Mouse (Mus musculus): ENCODE measurements around the gene Zfp444. TPM values are rescaled to one million over a fixed set of nuclear protein-coding genes. Genes with fewer than 3 reads are reported as not detected.

Gene Zfp444
- 12.8 and 12.9 TPM in 2 replicates for total RNA-seq (2017)

DNA sequence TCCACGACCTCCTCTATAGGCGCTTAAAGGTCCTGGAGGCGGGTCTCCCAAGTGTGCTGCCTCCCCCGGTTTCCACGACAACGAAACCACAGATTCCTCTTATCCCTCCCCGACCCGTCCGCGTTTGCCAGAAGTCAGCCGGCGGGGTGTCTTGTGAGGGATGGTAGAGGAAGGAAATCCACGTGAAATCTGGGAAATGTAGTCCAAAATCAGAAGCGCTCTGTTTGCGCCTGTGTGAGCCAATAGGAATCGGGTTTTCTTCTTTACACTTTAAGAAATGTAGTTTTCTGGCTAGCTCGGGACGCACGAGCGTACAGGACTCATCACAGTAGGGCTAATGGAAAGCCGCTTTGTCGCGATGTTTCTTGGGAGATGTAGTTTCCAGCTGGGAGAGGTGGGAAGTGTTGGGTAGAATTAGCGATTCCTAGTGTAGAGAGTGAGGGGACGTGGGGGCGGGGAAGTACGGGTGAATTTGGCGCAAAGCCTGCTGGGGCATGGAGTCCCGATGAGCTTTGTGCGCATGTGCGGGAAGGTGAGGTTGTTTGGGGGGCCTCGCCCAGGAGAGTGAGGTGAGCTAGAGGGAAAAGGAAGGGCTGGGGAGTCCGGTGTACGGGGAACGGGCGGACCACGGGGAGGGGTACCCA lies at the start of gene Zfp444:
Gene Zfp444 (plus strand): TSS at position 221 of the 644 bp plus-strand sequence.
- ATAC-seq (replicated peaks in 1 of 2; ENCODE audit: insufficient read depth in 1 of 2, low FRiP score in 2 of 2, low TSS enrichment in 1 of 2, low read depth in 1 of 2, poor library complexity in 2 of 2, severe bottlenecking in 2 of 2), result peak; percentile 87 to 88

DNA sequence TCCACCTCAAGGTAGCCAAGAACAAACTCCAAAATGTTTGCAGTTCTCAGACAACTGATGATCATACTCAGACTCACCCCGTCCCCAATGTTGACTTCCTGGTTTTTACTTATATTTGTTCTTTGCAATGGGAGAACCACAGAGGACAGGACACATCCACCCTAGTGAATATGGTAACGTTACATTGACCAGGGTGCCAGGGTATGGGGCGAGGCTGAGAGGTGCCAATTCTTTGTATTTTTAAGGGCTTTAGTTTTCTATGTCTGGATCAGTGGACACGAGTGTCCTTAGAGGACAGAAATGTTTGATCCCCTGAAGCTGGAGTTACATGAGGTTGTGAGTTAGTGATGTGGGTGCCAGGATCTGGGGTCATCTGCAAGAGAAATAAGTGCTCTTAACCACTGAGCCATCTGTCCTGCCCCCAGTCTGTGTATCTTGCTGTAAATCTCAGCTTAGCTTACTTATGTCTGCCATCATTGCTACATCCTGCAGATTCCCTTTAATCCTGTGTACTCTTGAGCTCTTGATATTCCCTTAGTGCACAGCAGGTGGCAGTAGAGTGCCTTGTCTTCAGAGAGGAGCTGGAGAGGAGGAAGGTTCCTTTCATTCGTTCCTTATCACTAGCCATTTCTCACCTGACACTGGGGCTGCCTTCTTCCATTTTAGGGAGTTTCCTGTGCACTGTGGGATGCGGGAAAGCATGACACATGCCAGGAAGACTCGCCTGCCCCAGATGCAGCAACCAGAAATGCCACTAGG lies 45.2 kb upstream of the Zfp444 start:
- ATAC-seq (replicated peaks in 1 of 2; ENCODE audit: insufficient read depth in 1 of 2, low FRiP score in 2 of 2, low TSS enrichment in 1 of 2, low read depth in 1 of 2, poor library complexity in 2 of 2, severe bottlenecking in 2 of 2), result peak; percentile 87 to 92

DNA sequence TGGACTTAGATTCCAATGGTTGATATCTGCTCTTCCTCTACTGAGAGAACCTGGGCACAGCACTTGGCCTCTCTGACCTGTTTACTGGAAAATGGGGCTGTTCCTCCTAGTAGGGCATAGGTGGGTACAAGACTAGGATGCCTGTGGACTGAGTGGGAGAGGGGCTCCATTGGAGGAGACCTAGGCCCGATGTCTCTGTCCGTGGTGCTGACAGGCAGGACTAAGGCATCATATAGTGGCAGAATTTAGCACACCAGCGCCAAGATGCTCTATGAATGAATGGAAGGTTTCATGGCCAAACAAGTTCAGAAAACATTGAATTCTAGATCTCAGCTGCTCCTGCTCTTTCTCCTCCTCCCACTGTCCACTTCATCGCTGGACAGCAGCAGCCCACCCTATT lies 41.7 kb upstream of the Zfp444 start:
- ATAC-seq (replicated peaks in 1 of 2; ENCODE audit: insufficient read depth in 1 of 2, low FRiP score in 2 of 2, low TSS enrichment in 1 of 2, low read depth in 1 of 2, poor library complexity in 2 of 2, severe bottlenecking in 2 of 2), result no peak

DNA sequence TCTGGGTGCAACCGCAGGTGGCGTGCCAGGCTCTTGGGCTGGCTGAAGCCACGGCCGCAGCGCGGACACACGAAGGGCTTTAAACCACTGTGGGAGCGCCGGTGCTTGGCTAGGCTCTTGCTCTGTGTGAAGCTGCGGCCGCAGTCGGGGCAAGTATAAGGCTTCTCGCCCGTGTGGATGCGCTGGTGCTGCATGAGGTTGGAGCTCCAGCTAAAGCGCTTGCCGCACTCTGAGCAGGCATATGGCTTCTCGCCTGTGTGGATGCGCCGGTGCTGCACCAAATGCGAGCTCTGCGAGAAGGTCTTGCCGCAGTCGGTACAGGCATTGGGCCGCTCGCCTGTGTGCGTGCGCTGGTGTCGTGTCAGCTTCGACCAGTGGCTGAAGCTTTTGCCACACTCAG lies 39.4 kb upstream of the Zfp444 start:
- no peak for ATAC-seq (replicated peaks in 1 of 2; ENCODE audit: insufficient read depth in 1 of 2, low FRiP score in 2 of 2, low TSS enrichment in 1 of 2, low read depth in 1 of 2, poor library complexity in 2 of 2, severe bottlenecking in 2 of 2)

DNA sequence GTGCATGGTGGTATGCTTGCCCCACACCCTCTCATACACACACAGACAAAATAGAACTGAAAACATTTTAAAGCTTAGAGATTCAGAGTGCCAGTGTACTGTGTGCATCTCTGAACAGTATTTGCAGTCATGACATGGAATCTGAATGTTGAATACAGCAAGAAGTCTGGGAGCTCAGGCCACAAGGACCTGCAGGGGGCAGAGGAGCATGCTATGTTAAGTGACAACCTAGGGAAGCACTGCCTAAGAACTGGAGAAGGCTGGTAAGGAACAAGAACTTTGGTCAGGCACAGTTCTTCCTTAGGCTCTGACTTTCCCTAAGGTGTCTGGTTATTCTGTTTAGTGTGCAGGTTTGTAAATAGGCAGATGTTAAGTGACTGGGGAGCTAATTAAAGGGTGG lies 35.5 kb upstream of the Zfp444 start:
- no peak for ATAC-seq (replicated peaks in 1 of 2; ENCODE audit: insufficient read depth in 1 of 2, low FRiP score in 2 of 2, low TSS enrichment in 1 of 2, low read depth in 1 of 2, poor library complexity in 2 of 2, severe bottlenecking in 2 of 2)

DNA sequence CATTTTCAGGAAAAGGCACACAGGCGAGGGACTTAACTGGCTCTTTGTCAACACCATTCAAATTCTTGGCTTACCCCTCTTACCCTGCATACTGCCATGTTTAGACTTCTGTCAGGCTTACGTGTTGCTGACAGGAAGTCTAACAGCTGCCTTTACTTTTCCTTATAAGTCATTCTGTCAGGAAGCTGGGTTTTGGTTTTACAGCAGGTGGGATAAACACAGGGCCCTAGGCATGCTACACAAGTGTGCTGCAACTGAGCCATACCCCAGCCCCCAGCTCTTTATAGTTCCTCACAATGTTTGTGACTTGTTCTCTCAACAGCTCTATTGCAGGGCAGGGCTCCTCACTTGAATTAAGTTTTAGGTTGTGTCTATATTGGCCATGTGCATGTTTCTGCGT lies 32.7 kb upstream of the Zfp444 start:
- no peak for ATAC-seq (replicated peaks in 1 of 2; ENCODE audit: insufficient read depth in 1 of 2, low FRiP score in 2 of 2, low TSS enrichment in 1 of 2, low read depth in 1 of 2, poor library complexity in 2 of 2, severe bottlenecking in 2 of 2)

DNA sequence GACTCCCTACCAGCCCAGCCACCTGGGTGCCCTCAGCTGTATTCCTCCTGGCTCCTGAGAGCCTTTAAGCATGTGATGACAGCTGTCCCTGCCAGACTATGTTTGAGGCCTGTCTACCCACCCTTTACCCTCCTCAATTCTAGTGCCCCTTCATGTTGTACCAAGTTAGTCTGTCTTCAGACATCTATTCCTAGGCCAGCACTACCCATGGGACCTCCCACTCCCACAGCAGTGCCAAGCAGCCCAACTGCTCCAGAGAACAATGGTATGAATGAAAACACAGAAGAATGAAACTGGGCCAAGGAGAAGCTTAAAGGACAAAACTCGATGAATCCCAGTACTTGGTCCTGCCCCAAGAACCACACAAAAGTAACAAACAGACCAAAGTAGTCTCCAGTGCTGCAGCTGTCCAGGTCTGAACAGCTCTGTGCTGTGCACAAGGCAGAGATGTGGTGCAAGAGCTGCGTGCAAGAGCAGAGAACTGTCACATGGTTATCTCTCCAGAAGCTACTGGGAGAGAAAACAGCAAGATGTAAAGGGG lies 28.0 kb upstream of the Zfp444 start:
- no peak; a peak in 1 of 4 replicates for ATAC-seq (replicated peaks in 1 of 2; ENCODE audit: insufficient read depth in 1 of 2, low FRiP score in 2 of 2, low TSS enrichment in 1 of 2, low read depth in 1 of 2, poor library complexity in 2 of 2, severe bottlenecking in 2 of 2)

DNA sequence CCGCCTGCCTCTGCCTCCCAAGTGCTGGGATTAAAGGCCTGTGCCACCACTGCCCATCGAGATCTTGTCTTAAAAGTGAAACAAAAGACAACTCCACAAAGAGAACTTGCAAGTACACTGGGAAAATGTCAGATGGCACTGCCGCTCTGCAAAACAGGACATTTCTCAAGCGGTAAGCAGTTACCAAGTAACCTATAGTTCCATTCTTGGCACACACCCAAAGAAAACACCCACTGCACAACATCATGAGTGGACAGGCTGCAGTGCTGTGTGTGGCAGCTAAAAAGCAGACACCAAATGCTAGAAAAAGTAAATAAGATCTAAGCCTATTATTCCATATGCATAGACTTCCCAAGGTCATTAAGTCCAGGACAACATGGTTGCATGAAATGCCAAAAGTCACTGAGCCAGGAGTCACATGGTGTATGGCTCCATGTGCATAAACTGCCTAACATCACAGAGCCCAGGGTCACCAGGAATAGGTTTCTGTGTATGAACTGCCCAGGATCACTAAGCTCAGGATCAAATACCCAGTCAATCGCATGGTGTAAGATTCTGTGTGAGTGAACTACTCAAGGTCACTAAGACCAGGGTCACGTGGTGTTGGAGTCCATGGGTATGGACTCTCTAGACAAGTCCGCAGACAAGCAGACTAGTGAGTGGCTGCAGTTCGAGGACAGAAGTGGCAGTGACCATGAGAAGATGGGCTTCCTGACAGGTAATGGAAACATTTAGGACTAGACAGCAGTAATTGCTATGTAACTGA lies 26.4 kb upstream of the Zfp444 start:
- no peak for ATAC-seq (replicated peaks in 1 of 2; ENCODE audit: insufficient read depth in 1 of 2, low FRiP score in 2 of 2, low TSS enrichment in 1 of 2, low read depth in 1 of 2, poor library complexity in 2 of 2, severe bottlenecking in 2 of 2)

DNA sequence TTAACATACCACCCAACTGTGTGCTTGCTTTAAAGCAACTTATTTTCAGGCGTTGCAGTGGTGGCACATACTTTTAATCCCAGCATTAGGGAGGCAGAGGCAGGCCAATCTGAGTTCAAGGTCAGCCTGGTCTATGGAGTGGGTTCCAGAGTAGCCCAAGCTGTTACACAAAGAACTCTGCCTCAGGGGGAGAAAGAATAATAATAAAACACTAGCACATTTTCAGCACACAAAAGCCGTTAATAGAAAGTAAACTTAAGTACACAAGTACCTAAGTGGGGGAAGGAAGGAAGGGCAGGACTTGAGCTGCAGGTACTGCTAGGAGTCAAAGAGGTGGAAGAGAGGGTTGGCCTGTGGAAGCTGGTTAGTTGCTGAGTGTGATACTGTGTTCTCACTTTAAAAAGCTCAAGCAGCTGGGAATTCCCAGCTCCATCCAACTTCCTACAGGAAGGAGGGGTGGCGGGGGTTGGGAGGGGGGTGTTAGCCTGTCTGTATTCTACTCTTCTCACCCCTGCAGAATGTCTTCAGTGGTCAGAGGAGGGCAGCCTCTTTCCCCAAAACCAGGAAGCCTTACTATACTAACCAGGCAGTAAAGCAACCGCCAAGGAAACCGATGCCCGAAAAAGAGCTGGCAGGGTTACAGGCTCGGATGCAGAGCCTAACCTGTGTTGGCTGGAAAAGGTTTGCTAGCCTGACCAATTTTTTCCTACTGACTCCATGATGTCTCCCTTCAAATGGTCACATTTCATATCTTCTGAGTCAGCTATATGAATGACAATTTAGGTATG lies 25.6 kb upstream of the Zfp444 start:
- ATAC-seq (replicated peaks in 1 of 2; ENCODE audit: insufficient read depth in 1 of 2, low FRiP score in 2 of 2, low TSS enrichment in 1 of 2, low read depth in 1 of 2, poor library complexity in 2 of 2, severe bottlenecking in 2 of 2), result no peak

DNA sequence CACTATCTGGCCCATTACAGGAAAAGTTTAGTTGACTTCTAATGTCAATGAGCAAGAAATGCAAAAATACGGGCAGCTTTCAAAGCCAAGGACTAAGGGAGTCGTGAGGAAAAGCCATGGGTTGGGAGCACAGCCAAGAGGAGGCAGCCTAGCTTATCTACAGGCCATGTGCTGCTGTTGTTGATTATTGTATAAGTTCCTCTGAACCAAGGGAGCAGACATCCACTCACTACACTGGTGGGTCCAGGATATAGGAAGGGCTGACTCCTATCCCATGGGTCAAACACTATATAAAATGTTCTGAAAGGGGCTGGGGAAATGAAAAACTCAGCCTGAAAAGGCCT lies 25.1 kb upstream of the Zfp444 start:
- ATAC-seq (replicated peaks in 1 of 2; ENCODE audit: insufficient read depth in 1 of 2, low FRiP score in 2 of 2, low TSS enrichment in 1 of 2, low read depth in 1 of 2, poor library complexity in 2 of 2, severe bottlenecking in 2 of 2), result no peak

DNA sequence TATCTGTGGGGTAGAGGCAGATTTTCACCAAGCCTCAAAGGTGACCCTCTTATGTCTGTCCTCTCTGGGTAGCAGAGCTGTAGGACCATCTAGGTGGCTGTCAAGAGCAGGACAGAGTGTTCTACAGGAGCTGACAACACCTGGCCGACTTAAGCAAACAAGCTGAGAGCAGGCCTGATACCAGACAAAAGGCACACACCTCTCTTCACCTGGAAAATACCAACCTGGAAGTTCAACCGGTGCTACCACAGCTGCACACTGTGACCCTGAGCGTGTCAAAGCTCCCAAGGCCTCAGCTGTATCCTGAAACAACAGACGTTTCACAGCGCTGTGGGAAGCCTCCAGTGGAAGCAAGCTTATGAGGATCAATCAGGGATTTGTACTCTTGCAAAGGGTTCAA lies 24.3 kb upstream of the Zfp444 start:
- ATAC-seq (replicated peaks in 1 of 2; ENCODE audit: insufficient read depth in 1 of 2, low FRiP score in 2 of 2, low TSS enrichment in 1 of 2, low read depth in 1 of 2, poor library complexity in 2 of 2, severe bottlenecking in 2 of 2), result no peak

DNA sequence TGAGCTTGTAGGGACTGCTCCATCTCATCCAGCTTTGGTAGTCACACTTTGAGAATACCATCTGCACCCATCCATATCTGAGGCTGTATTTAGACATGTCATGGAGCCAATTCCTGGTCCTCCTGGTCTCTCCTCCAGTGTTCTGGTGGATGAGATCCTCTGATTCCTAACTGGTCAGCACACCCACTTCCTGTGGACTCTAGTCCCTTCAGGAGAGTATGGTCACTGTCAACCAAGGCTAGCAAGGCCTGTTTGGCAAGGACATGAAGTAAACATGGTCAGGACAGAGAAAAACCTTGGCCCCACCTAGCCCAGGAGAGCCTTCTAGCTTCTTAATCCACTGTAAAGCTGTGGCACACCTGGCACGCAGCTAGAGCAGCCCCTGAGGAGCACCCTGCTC lies 20.8 kb upstream of the Zfp444 start:
- no peak for ATAC-seq (replicated peaks in 1 of 2; ENCODE audit: insufficient read depth in 1 of 2, low FRiP score in 2 of 2, low TSS enrichment in 1 of 2, low read depth in 1 of 2, poor library complexity in 2 of 2, severe bottlenecking in 2 of 2)

DNA sequence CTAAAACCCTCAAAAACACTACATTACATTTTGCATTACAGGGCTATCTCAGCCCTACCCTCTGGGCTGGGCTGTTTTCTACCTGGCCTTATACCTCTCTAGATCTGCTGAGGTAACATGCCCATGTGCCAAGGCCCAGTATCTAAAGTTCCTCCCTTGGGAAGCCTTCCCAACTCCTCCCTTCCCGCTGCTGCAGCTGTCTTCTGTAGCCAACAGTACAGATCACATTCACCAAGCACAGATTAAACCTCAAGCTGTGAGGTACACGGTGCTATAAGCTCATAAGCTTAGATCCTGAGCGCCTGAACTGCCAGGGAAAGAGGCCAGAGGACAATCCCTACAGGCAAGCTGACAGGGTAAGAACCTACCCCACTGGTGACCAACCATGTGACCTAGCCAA lies 20.0 kb upstream of the Zfp444 start:
- no peak for ATAC-seq (replicated peaks in 1 of 2; ENCODE audit: insufficient read depth in 1 of 2, low FRiP score in 2 of 2, low TSS enrichment in 1 of 2, low read depth in 1 of 2, poor library complexity in 2 of 2, severe bottlenecking in 2 of 2)

DNA sequence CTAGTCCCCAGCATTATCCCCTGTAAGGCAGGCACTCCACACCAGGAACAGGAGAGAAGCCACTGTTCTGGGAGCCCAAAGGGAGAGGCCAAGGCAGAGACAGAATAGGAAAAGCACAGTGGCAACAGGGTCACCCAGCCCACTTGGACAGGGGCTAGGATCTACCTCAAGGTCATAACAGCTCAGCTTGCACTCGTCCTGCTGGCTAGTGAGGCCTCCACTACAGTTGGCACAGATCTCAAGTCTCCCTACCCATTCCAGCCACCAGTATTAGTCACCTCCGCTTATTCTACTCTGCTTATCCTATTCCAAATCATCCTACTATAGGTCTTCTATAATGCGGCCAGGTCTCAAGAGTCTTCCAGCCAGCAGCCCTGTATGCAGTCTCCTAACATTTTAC lies 18.9 kb upstream of the Zfp444 start:
- ATAC-seq (replicated peaks in 1 of 2; ENCODE audit: insufficient read depth in 1 of 2, low FRiP score in 2 of 2, low TSS enrichment in 1 of 2, low read depth in 1 of 2, poor library complexity in 2 of 2, severe bottlenecking in 2 of 2), result no peak

DNA sequence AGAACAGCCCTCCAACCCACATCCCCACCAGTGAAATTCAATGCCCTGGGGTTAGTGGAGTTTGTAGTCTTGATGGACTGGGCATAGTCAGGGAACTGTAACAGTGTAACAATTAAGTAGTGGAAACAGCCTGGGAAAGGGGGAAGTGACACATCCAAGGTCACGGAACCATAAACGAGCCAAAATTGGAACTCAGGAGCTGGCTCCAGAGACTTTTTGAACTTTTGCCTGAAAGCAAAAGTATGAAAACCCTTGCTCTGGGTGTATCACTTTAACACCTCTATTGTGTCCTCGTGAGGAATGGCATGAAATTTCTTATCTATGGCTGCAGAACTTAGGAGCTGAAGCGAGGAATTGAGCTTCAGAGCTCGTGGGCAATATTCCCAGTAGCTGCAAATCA lies 17.9 kb upstream of the Zfp444 start:
- ATAC-seq (replicated peaks in 1 of 2; ENCODE audit: insufficient read depth in 1 of 2, low FRiP score in 2 of 2, low TSS enrichment in 1 of 2, low read depth in 1 of 2, poor library complexity in 2 of 2, severe bottlenecking in 2 of 2), result no peak

DNA sequence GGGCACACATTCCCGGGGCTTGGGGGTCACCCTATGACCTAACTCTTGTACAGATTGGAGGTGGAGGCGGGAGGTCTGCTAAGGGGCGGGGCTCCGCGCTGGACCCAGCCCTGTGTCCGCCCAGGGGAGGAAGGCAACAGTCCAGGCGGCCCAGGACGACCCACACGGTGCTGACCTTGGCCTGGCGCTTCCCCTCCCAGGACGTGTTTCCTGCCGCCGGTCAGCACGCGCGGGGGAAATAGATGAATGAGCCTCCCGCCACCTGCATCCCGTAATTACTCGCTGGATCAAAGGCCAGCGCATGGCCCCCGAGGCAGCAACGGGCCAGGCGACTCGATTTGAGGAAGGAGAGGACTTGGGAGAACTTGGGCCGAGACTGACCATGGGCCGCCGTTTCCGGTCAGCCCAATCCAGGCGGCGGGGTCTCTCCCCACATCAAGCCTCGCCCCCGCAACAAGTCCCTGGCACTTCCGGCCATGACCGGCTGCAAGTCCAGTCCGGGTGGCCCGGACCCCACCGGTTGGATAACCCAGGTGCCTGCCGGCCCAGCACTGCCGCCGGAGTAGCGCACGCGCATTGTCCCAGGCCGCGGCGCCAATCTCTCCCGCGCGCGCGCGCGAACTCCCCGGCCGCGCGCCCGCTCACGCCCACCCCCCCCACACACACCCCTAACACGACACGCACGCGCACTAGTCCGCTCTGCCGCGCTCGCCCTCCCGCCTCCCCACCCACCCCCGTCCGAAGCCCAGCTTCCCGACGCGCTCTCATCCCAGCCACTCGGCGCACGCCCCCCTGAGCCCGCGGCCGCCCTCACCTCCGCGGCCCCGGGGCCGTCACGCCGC lies 16.8 kb upstream of the Zfp444 start:
- peak; percentile 2 to 17; a peak in 3 of 4 replicates for ATAC-seq (replicated peaks in 1 of 2; ENCODE audit: insufficient read depth in 1 of 2, low FRiP score in 2 of 2, low TSS enrichment in 1 of 2, low read depth in 1 of 2, poor library complexity in 2 of 2, severe bottlenecking in 2 of 2)

All from hematopoietic stem cell, adult 5-6 weeks (primary cell).